Mouse (Mus musculus) cerebellum, adult 8-10 months (tissue): Measurements from ENCODE around the gene Sipa1l1.
A peak's percentile ranks its signal among the peaks of the same experiment; 100 is the strongest.

Experiments used
- DNase-seq: peaks from one replicate; pipeline ENCODE4 v3.0.0; 2022

The Sipa1l1 gene

GRCm38 (mm10) chr12:82168820-82169533 lies at the start of gene Sipa1l1:
Gene Sipa1l1, plus strand, starts transcription at chr12:82169320.
- DNase-seq = peak; percentile 94

- no peak for DNase-seq
These were observed 47.2 kb upstream of the Sipa1l1 start for GRCm38 (mm10) chr12:82121947-82122346.

GRCm38 (mm10) chr12:82122450-82123249 lies 46.5 kb upstream of the Sipa1l1 start:
- no peak for DNase-seq

DNA sequence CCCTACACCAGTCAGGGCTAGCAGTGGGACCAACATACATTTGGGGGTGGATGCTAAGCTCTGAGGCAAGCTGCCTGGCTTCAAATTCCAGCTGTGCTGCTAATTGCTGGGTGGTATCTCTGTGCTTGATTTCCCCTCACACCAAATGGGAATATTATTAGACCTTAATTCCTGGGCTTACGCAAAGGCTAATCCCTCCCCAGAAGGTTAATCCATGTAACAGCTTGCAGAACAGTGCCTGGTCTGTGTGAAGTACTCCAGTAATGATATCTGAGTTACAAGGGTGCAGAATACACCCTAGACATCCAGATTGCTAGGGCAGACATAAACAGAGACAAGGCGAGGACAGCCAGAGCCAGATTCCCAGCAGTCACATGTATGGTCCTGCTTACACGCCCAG lies 42.3 kb upstream of the Sipa1l1 start:
- no peak for DNase-seq

GRCm38 (mm10) chr12:82139234-82140166 lies 29.6 kb upstream of the Sipa1l1 start:
- no peak for DNase-seq

DNA sequence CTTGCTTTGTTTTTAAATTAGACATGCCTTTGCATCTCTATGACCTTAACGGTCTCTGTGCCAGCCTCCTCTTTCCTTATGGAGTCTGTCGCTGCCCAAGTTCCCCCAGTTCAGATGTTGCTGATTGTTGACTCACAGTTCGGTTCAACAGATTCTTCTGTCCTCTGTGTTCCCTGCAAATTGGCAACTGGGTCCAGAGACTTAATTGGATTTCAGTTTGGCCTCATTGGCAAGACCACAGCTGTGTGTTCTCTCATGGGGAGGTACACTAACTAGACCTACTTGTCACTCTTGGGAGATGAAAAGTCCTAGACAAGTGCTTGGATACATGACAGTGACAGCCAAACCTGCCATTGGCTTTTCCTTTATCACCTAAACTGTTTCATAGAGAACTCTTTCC lies 25.7 kb upstream of the Sipa1l1 start:
- no peak for DNase-seq

GRCm38 (mm10) chr12:82145173-82145572 lies 23.9 kb upstream of the Sipa1l1 start:
- no peak for DNase-seq

DNA sequence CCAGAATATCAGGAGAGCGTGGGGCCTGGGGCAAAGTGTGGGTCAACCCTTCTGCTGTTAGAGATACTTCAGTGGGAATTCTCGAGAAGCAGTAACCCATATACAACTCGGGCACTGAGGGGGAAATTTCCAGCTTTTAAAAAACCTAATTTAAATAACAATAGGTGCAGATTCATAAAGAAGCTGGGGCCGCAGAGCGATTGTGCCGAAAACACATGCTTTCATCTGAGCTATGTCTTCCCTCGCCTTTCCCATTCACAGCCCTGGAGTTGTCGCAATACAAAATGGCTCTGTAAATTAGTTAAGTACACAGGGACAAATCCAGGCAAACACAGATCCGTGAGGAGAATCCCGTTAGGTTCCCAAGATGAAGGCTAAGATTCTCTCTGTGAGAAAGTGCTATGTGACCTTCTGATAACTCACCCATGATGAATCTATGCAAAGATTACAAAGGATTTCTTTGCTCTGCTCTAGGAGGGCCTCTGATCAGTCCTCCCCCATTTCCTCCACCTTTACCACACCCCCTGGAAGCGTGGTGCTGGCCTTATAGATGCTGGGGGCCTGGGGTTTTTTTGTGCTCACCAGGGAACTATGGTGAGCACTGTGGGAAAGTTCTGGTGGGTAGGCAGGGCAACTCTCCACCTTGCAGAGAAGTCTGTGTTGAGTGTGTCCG lies 22.0 kb upstream of the Sipa1l1 start:
- no peak for DNase-seq

DNA sequence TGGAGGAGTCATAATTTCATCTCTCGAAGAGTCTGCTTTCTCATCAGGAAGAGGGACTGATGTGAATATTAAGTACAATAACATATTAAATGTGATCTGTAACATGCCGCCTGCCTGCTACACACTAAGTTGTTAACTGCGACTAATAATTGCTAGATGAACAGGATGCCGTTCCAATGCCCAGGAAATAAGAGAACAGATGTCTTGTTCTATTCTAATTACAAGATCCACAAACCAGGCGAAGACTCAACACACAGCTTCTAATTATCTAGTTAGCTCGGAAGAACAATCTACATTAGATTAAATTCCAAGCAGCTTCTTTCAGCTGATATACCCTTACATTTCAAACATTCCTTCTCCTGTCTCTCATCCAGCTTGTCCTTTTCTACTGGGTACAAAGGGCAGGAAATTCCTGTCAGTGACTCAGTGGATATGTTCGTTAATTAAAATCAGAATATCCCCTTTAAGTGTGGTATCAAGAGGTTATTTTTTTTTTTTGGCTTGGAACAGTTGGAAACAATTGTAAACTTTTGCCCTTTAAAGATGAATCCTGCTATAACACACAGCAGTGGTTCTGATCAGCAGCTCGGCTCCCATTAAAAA lies 20.7 kb upstream of the Sipa1l1 start:
- no peak for DNase-seq

DNA sequence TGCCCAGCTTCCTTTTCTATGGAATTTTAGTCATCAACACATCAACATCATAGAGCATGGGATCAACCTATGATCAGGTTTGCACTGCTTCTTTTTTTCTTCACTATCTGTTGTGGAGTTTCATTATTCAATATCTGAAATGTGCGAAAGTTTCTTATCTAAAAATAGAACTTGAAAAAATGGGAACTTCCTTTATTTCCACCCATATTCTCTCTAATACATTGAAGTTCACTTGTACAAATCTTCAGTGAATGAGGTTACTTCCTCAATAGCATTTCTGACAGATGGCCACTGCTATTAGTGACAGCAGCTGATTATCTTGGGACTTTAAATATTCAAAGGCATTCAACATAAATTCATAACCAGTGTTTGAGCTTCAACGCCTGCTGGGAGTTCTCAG lies 18.1 kb upstream of the Sipa1l1 start:
- DNase-seq = no peak

DNA sequence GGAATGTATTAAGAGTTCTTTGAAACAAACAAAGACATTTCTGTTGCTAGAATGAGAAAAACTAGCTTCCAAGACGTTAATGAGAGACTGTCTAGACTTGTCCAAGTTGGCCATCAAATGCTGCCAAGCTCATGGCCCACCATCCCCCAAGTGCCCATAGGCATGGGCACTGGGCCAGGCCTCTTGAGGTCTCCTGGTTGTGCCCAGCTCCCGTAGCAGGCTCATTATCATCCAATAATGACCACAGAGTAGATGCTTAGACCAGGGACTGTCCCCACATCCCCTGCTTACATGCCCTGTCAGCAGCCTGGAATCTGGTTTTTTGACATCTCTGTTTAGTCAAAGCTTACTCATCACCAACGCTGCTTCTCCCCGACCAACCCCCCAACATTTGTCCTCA lies 14.6 kb upstream of the Sipa1l1 start:
- DNase-seq = no peak

GRCm38 (mm10) chr12:82158516-82158915 lies 10.6 kb upstream of the Sipa1l1 start:
- no peak for DNase-seq

DNA sequence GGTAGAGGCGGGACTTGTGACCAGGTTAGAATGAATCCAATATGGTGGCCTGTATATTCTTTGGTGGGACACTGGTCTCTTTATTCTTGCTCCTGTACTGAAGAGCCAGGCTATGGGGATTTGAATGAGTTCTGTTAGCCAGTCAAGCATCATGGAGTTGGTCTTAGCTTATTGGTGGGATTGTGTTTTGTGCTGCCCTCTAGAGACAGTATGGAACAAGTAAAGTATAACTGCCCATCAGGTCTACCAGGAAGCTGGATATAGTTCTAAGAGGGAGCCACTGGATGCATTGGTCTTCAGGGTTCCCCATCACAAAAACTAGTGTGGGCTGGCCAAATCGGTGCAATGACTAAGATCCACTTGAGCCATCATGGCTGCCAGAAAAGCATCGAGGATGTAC lies 9.7 kb upstream of the Sipa1l1 start:
- DNase-seq = no peak

DNA sequence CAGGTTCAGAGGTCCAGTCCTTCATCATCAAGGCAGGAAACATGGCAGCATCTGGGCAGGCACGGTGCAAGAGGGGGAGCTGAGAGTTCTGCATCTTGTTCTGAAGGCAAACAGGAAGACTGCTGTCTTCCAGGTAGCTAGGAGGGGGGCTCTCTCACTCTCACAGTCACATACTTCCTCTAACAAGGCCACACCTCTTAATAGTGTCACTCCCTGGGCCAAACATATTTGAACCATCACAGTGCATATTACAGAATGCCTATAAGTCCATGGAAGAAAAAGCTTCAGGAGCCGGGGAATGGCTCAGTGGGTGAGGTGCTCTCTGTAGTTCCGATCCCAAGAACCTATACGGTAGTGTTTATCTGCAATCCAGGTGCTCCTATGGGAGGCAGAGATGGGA lies 3.5 kb upstream of the Sipa1l1 start:
- no peak for DNase-seq

DNA sequence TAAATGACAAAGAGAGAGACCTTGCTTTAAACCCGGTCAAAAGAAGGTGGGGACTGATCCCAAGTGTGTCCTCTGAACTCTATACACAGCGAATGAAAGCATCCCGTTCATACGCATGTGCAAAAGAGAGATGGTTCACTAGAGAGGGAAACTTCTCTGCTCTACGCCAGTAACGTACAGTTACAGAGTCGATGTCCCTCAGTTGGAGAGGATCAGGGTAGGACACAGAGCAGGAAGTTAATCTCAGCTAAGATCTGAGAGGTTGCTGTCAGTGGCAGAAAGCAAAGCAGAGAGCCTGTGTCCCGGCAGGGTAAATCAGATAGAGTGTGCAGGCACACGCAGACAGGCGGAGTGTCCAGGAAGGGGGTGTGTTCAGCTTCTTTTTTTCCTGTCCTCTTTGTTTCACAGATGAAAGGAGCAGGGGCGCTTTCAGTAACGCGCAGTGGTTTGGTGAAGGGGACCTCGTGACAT lies 3.0 kb upstream of the Sipa1l1 start:
- no peak for DNase-seq

- DNase-seq = peak; percentile 61
These were observed 681 bp downstream of the Sipa1l1 start for GRCm38 (mm10) chr12:82169571-82170431.

- DNase-seq = no peak
These were observed 1.6 kb downstream of the Sipa1l1 start for GRCm38 (mm10) chr12:82170461-82171279.

GRCm38 (mm10) chr12:82171591-82171990 lies 2.5 kb downstream of the Sipa1l1 start:
- DNase-seq = peak; percentile 36

DNA sequence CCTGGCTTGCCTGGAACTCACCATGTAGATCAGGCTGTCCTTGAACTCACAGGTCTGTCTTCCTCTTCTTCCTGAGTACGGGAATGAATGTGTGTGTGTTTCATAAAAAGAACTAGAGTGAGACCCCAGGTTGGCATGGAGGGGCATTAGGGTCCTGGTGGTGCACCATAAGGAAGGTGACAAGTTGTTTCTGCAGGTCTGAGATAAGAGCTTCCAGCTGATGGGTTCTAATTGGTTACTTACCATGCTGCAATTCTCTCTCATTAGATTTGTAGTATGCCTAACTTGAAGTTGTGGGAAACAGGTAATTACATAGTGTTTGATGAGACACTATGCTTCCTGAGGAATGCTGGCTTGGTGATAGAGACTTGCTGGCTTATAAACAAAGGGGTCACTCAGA lies 4.5 kb downstream of the Sipa1l1 start:
- no peak for DNase-seq

DNA sequence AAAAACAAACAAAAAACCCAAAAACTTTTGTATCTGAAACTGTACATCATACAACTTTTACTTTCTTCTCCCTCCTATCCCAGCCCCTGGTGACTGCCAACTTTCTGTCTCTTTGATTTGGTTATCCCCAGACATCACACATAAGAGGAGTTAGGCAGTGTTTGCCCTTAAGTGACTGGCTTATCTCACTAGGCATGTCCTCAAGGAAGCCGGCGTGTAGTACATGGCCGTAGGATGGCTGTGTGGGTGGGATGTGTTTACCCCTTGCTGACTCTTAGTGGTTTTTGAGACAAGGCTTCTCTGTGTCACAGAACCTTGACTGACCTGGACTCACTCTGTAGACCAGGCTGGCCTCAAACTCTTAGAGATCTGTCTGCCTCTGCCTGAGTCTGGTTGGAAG lies 6.6 kb downstream of the Sipa1l1 start:
- DNase-seq = no peak
